Mouse (Mus musculus): Measurements from ENCODE around the gene Aktip. TPM values are rescaled to one million over a fixed set of nuclear protein-coding genes. Genes with fewer than 3 reads are reported as not detected.

The Aktip gene
- 10.3 to 15.1 TPM (median 13.0 TPM) in 4 replicates for total RNA-seq (2023)

DNA sequence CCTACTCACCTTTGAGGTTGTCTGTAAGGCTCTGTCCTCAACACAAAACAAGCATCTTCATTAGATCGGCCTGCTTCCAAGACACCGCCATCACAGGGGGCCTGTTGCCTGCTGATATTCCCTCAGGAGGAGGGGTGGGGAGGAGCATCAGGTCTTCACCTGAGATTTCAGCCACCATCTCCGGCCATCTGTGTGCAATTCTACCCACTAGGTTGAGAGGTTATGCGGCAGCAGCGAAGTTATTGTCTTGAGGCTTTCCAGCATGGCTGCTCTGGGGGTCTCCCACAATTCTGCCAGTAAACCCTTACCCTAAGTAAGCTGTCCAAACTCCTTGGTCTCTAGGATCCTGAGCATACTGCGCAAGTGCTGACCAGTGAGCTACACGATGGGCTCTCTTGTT lies at the start of gene Aktip:
Gene Aktip, minus strand, starts transcription at position 101 of the 400 bp plus-strand sequence.

DNA sequence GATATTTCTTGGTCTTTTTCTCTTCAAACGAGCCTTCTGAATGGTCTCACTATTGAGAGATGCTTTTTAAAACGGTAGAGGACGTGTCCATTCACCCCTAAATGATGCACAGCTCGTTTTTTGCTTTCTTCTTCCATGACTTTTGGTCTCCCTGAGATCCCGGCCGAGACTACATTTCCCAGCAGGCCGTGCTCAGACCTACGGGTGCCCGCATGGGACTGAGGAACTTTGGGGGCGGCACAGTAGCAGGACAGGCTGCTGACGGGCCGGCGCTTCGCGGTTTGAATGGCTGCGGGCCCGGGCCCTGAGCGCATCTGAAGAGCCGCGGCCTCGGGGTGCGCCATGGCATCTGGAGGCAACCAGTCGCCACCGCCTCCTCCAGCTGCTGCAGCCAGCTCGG lies 129.9 kb downstream of the Aktip start, which contains the start of gene Rbl2:
Gene Rbl2, plus strand, starts transcription at position 224 of the 400 bp plus-strand sequence.

Other genes starting within 250 kb of the Aktip start
- gene Rbl2, start 129.9 kb downstream of the Aktip start, total RNA-seq (2023) = 63.6 to 74.8 TPM (median 65.6 TPM) in 4 replicates
- 2.2 to 6.3 TPM (median 4.5 TPM) in 4 replicates for gene Rpgrip1l, start 113.3 kb upstream of the Aktip start, total RNA-seq (2023)
- 54.7 to 67.1 TPM (median 57.4 TPM) in 4 replicates for gene Fto, start 113.5 kb upstream of the Aktip start, total RNA-seq (2023)

Measured in B cell, adult 62 days (primary cell).